Mouse (Mus musculus) frontal cortex, postnatal 14 days (tissue): ENCODE measurements around the gene Spast.

Source experiments
- DNase-seq, 2 experiments: peaks; one replicate each; pipeline ENCODE4 v3.0.0; 2022; ENCODE audit warnings: low spot score in 2 of 2

The Spast gene

DNA sequence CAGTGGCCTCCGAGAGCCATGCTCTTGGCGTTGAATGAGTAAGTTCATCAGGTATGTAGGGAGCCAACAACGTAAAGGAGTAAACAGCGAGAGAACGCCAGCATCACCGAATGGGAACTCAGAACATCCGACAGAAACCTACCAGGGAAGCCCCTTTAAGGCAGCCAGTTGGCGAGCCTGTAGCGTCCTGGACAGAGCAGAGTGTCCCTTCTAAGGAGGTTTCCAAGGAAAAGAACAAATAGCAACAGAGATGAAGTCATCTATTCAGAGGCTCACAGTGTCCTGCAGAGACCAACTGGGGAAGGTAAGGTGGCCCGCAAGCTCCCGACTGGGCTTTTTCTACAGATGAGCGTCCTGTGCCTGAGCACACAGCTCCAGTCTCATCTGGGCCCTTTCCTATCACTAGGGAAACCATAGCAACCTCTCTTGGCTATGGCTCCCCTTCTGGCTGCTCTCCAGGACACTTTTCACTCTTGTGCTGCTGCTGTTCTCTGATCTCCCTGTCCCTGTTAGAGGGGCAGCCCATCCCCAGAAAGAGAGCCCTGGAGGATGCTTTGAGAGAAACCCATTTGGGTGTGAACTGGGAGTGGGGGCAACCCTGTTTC, 85.7 kb downstream of the Spast start:
- no peak for DNase-seq

- DNase-seq: no peak
Observed at GRCm38 (mm10) chr17:74430074-74430473, 91.3 kb downstream of the Spast start.

- no peak for DNase-seq
Observed at GRCm38 (mm10) chr17:74431481-74431880, 92.7 kb downstream of the Spast start.

GRCm38 (mm10) chr17:74432631-74433030, 93.8 kb downstream of the Spast start:
- DNase-seq: no peak

DNA sequence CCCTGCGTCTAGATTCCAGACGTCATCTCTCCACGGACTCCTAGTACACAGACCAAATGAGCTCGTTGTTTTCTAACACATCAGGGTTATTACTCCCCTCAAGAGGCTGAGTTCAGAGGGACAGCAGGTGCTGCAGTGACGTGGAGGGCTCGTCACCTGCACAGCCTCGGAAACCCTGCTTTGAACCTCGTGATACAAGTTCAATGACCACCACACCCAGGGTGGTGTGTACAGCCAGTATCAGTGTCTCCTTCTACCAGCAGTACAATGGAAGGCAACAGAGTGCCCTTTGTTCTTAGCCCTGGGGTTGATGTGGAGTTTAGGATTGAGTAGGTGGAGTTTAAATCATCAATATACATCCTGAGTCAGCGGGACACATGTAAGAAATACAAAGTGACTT, 99.0 kb downstream of the Spast start:
- DNase-seq: no peak

DNA sequence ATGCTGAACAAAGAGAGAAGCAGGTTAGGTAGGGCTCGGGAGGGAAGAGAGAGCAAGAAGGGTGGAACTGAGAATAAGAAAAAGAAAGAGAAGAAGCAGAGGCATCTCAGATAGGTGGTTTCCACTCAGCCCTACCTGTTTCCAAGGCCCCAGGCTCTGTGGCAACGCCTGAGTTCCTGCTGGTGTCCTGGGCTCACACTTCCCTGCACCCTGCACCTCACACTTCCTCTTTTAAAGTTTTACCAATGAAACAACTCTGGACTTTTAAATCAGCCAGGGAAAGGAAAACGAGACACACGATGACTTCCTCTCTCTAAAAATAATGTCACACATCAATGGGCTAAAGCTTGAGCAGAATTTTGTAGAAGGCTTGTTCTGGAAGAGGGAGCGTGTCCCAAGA, 101.7 kb downstream of the Spast start:
- no peak for DNase-seq
